Mouse (Mus musculus) gastrocnemius, postnatal 36 days (tissue): ENCODE data around the gene Pik3ip1. TPM values are rescaled to one million over a fixed set of nuclear protein-coding genes. Genes with fewer than 3 reads are reported as not detected.
A peak's percentile ranks its signal among the peaks of the same experiment; 100 is the strongest.

Source experiments
- DNase-seq, 2 experiments: peaks; one replicate each; pipeline ENCODE4 v3.0.0; 2022
- intact Hi-C: fragments of 180-260 bp; cut with DNase I; formaldehyde crosslinking; loops from one replicate; pipeline ENCODE4 v1.15.1; 2025
- total RNA-seq, 2 experiments: library from RNA; stranded (reverse); gene quantifications; 2 replicates each; pipeline ENCODE4 v1.2.3; 2021

Gene Pik3ip1
- total RNA-seq, 2 experiments from 2014 or later, result 21.2 to 25.0 TPM

- DNase-seq, result peak; percentile 66 to 72
- intact Hi-C loops, result no loop called here
Observed at GRCm38 (mm10) chr11:3370928-3371598, 40.9 kb downstream of the Pik3ip1 start.

GRCm38 (mm10) chr11:3371599-3372295 is 41.5 kb downstream of the Pik3ip1 start:
- no peak for DNase-seq
- intact Hi-C loops, result no loop called here

- intact Hi-C loops, result no loop called here
- DNase-seq, result no peak
Observed at GRCm38 (mm10) chr11:3373591-3374292, 43.5 kb downstream of the Pik3ip1 start.

DNA sequence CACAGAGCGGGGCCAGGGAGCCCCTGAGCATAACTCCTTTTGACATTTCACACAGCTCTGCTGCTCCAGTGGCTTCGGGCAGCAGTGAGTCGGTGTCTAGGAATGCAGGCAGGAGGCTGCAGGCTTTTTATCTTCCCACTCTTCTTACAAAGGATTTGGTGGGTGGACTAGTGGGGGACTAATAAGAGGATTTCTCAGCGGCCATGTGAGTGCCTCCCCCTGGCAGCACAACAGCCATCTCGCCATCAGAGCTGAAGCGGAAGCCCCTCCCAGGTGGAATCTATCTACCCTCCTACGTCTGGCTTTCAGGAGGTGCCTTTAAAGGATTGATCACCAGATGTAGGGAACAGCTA is 44.1 kb downstream of the Pik3ip1 start:
- intact Hi-C loops, result no loop called here
- DNase-seq, result no peak

DNA sequence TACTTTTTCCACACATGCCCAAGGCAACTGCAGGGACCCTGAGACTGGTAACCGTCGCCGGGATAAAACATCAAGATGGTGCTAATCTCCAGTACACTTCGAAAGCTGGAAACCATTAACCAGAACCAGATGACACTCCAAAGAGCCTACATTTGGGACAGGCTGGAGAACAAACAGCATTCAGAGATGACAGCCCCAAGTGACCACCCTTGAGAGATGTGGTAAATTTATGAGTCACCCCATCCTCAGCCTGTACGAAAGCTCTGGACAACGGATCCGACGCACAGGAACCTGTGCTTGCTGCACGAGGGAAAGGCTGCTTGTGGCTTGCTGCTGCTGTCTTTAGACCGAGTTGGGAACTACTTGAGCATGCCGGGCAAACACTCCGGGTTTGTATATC is 44.5 kb downstream of the Pik3ip1 start:
- intact Hi-C loops, result no loop called here
- DNase-seq, result no peak

DNA sequence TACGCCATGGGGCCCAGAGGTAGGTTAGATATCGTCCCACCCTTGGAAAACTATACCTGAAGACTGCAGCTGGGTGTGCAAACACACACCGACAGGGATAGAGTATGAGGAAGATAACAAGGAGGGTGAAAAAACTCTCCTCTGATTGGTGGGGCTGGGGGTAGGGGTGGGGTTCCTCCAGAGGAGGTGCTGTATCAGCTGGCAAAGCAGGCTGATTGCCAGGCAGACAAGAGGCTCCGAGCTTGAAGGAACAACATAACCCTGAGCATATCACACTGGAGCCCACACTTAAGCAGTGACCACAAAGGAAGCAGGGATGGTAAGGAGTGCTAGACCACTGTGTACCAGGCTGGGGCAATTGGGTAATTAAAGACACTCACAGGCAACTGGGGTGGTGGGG is 49.2 kb downstream of the Pik3ip1 start:
- intact Hi-C loops, result no loop called here
- no peak for DNase-seq

DNA sequence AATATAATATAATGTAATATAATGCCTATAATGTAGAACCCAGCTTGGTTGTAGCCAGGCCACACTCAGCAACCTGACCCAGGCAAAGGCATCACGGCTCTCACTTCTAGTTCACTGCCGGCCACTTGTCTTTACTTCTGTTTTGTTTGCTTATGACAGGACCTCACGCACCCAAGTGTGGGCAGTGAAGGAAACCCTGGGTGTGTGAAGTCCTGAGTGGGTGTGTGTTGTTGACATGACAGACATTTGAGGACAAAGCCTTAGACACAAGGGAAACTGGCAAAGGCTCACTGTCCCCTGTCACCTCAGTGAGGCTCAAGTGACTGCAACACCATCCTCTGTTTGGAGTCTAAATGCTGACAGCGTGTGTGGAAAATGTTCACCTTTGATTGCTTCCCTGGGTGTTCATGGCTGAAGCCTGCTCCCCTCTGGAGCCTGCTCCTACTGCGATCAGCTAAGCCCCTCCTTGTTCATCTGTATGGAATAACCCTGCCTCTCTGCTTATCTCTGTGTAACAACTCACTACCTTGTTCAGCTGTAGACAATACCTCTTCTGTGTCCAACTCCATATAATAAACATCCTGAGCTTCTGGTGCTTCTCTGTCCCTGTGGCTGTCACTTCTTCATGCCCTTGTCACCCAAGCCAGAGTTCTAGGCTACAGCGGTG is 51.1 kb downstream of the Pik3ip1 start:
- no peak for DNase-seq
- intact Hi-C loops, result no loop called here

DNA sequence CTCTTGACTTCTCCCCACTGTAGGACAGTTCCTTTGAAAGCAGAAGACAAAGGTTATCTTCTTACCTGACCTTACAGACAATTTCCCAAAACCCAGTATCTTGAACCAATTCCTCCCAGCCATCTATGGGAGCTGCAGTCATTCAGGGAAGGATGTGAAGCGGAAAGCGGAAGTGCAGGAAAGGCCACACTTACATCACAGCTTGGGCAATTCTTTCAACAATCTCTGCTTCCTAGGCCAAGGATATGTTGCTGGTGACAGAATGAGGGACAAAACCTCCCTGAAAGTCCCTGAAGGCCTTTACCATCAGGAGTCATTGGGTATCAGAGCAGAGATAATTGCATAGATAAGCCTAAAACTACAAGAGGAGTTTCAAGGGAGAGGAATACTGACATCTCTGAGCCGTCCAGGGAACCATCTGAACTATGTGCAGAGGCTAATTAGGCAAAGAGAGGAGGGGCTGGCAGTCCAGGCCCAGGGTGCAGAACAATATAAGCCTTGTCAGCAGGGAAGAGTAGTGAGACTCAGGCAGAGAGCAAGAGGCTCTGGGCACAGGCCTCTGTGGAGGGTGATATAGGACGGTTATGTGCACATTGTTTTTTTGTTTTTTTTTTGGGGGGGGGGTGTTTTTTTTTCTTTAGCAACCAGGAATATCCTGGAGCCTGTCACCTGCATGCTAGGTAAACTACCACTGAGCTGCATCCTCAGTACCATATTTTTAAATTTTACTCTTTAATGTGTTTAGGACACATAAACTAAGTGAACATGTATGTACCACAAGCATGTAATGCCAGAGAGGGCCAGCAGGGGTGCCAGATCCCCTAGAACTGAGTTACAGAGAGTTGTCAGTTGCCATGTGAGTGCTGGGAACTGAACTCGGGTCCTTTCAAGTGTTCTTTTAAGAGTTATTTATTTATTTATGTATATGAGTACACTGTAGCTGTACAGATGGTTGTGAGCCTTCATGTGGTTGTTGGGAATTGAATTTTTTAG is 52.7 kb downstream of the Pik3ip1 start:
- DNase-seq, result no peak
- intact Hi-C loops, result loop anchor here (1.0 kb wide), 1 partner anchor 10 kb away; no protein-coding TSS in a partner anchor

DNA sequence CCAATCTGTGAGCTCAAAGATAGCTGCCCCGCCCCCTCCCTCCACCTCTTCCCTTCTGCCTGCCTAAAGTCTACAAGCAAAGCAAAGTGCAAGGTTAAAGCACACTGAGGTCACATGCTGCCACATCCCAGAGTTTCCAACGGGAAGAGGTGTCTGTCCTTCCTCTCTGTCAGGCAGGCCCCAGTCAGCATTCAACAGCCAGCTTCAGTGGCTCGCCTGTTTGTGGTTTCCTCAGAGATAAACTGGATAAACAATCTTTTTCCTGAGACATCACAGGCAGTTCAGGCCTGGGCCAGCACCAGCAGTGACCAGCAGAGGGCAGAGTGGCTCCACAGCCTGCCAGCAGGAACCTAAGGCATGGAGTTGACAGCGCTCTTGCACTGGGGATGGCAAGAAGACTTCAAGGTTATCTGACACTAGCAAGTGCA is 56.8 kb downstream of the Pik3ip1 start:
- intact Hi-C loops, result loop anchor here (1.0 to 5.0 kb wide), 3 partner anchors 22 to 120 kb away; partner anchors contain the start of gene Limk2

DNA sequence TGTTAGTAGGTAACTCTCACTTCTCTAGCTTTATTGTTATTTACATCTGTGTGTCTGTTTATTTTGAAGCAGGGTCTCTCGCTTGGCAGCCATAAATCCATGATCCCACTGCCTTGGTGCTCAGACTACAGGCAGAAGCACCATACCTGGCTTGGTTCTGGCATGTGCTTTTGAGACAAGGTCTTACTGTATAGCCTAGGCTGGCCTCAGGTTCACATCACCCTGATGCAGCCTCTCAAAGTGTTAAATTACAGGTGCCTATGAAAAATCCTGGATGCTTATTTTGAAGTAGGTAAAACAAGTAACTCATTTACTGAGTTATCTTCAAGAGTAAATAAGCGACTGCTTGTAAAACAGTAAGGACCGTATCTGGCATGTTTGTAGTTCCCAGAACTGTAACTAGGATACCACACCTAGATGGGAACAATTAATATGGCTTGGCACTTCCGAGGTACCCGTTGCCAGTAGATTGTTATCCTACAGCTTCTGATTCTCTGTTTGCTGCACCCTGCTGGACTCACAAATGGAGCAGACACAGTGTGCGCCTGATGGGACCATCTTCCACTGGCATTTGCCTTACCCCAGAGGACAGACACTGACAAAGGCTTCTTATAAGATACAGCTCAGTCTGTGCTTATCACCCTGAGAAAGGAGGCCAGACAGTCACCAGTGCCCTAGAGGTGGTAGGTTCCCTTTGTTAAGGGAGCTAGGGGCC is 57.4 kb downstream of the Pik3ip1 start:
- intact Hi-C loops, result loop anchor here (1.0 to 5.0 kb wide), 3 partner anchors 22 to 120 kb away; partner anchors contain the start of gene Limk2
- no peak for DNase-seq

More for the DNA sequence above, 56.8 kb downstream of the Pik3ip1 start:
- DNase-seq, result peak; percentile 81 to 82

DNA sequence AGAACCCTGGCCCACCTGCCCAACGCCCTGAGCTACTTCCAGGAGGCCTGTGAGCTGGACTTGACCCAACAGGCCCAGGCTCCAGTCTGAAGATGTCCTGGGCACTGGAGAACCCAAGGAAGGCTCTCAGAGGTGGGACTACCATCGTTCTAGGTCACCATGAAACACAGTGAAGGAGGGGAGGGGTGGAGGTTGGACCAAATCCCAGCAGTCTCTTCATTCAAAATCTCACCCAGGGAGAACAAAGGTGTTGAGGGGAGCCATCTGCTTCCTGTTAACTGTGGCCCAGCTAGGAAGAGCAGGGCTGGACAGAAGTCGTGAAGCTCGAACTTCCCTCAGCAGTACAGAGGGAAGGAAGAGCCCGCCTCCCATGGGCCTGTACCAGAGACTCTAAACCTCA is 59.8 kb downstream of the Pik3ip1 start:
- intact Hi-C loops, result loop anchor here (5.0 kb wide), 2 partner anchors 43 to 117 kb away; no protein-coding TSS in a partner anchor
- DNase-seq, result no peak

DNA sequence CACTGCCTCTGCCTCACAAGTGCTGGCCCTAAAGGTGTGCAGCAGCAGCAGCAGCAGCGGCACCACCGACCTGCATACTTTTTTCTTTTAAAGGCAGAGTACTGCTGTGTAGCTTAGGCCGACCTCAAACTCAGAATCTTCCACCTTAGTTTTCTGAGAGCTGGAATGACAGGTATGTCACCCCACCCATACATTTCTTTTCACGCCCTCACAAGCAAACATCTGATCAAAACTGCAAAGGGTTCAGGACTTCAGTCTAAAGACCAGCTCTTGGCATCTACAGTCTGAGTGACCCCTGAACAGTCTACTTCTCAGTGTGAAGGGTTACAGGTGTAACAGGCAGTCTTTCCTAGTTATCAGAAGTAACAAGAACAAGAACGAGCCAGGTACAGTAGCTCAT is 60.6 kb downstream of the Pik3ip1 start:
- intact Hi-C loops, result no loop called here
- no peak for DNase-seq

- intact Hi-C loops, result no loop called here
- DNase-seq, result no peak
Observed at GRCm38 (mm10) chr11:3392526-3392925, 62.3 kb downstream of the Pik3ip1 start.

Other genes starting within 250 kb of the Pik3ip1 start
- gene Sfi1, start 136.9 kb upstream of the Pik3ip1 start, total RNA-seq, result 1 to 10 TPM; 9.3 to 9.9 TPM
- 10 to 100 TPM; 26.6 to 27.9 TPM for gene Eif4enif1, start 128.0 kb upstream of the Pik3ip1 start, total RNA-seq
- gene Drg1, start 64.0 kb upstream of the Pik3ip1 start, total RNA-seq, result 10 to 100 TPM; 36.4 to 45.4 TPM
- 10 to 100 TPM in 1 of 2 experiments, 1 to 10 TPM in 1; 8.3 to 19.4 TPM for gene Patz1, start 41.5 kb upstream of the Pik3ip1 start, total RNA-seq
- gene Limk2, start 78.8 kb downstream of the Pik3ip1 start, total RNA-seq, result 10 to 100 TPM in 1 of 2 experiments, 1 to 10 TPM in 1; 9.8 to 11.9 TPM
- gene Rnf185, start 122.0 kb downstream of the Pik3ip1 start, total RNA-seq, result 10 to 100 TPM; 15.1 to 16.1 TPM
- gene Pla2g3, start 157.9 kb downstream of the Pik3ip1 start, total RNA-seq, result under 1 TPM in 1 of 2 experiments, not detected in 1; 0.10 TPM
- 1 to 10 TPM; 3.4 to 4.1 TPM for gene Inpp5j, start 174.4 kb downstream of the Pik3ip1 start, total RNA-seq
- 10 to 100 TPM; 13.2 to 14.9 TPM for gene Selenom, start 184.3 kb downstream of the Pik3ip1 start, total RNA-seq
- gene Smtn, start 210.2 kb downstream of the Pik3ip1 start, total RNA-seq, result 10 to 100 TPM; 71.9 to 78.7 TPM